Mouse (Mus musculus) frontal cortex, postnatal 10 days (tissue): ENCODE measurements around the gene Egln3.
A peak's percentile ranks its signal among the peaks of the same experiment; 100 is the strongest.

Source experiments
- DNase-seq, 2 experiments: peaks; one replicate each; pipeline ENCODE4 v3.0.0; 2022; ENCODE audit warnings: low spot score in 2 of 2, mixed read lengths in 1 of 2

The Egln3 gene

GRCm38 (mm10) chr12:54203656-54204045, at the start of gene Egln3:
TSS of gene Egln3 (minus strand) at chr12:54203860.
- peak; percentile 35 to 76 for DNase-seq

GRCm38 (mm10) chr12:54253449-54253848, 49.8 kb upstream of the Egln3 start:
- DNase-seq, result no peak

GRCm38 (mm10) chr12:54251942-54252400, 48.3 kb upstream of the Egln3 start:
- DNase-seq, result peak in 1 of 2 experiments; percentile 6

- no peak for DNase-seq
Observed at GRCm38 (mm10) chr12:54247835-54248234, 44.2 kb upstream of the Egln3 start.

- DNase-seq, result no peak
Observed at GRCm38 (mm10) chr12:54243158-54243557, 39.5 kb upstream of the Egln3 start.

GRCm38 (mm10) chr12:54241976-54242375, 38.3 kb upstream of the Egln3 start:
- no peak for DNase-seq

- no peak for DNase-seq
Observed at GRCm38 (mm10) chr12:54233794-54234193, 30.1 kb upstream of the Egln3 start.

- DNase-seq, result no peak
Observed at GRCm38 (mm10) chr12:54232996-54233603, 29.4 kb upstream of the Egln3 start.

- no peak for DNase-seq
Observed at GRCm38 (mm10) chr12:54232456-54232855, 28.8 kb upstream of the Egln3 start.

GRCm38 (mm10) chr12:54227551-54227950, 23.9 kb upstream of the Egln3 start:
- DNase-seq, result no peak

GRCm38 (mm10) chr12:54226341-54226740, 22.7 kb upstream of the Egln3 start:
- no peak for DNase-seq

- no peak for DNase-seq
Observed at GRCm38 (mm10) chr12:54225610-54226009, 21.9 kb upstream of the Egln3 start.

GRCm38 (mm10) chr12:54225090-54225489, 21.4 kb upstream of the Egln3 start:
- no peak for DNase-seq

- DNase-seq, result no peak
Observed at GRCm38 (mm10) chr12:54222036-54222760, 18.5 kb upstream of the Egln3 start.

- DNase-seq, result no peak
Observed at GRCm38 (mm10) chr12:54216673-54217072, 13.0 kb upstream of the Egln3 start.

GRCm38 (mm10) chr12:54214426-54214825, 10.8 kb upstream of the Egln3 start:
- DNase-seq, result no peak

GRCm38 (mm10) chr12:54213871-54214270, 10.2 kb upstream of the Egln3 start:
- no peak for DNase-seq

GRCm38 (mm10) chr12:54213230-54213629, 9.6 kb upstream of the Egln3 start:
- DNase-seq, result no peak

- no peak for DNase-seq
Observed at GRCm38 (mm10) chr12:54209182-54209563, 5.5 kb upstream of the Egln3 start.

GRCm38 (mm10) chr12:54208433-54209181, 4.9 kb upstream of the Egln3 start:
- DNase-seq, result no peak

- DNase-seq, result no peak
Observed at GRCm38 (mm10) chr12:54205731-54206130, 2.1 kb upstream of the Egln3 start.

GRCm38 (mm10) chr12:54205195-54205594, 1.5 kb upstream of the Egln3 start:
- no peak for DNase-seq
